ENCODE assay signal across 14 mouse cellular contexts in genomic region chr13:41561024-41561423, GRCm38 (mm10).
"Had no signal": no experiment of that assay in that cellular context is flagged by ENCODE, and none has a peak within 500 bp of the region (broad histone marks: within the 10 kb centered on the region; RNA-seq: fewer than 3 reads in every experiment).

No protein-coding gene starts in this region.

- DNase-seq: lung, adult 18-20 months; lung, embryonic 14.5 days; lung, postnatal 10 days; lung, postnatal 4 days; midbrain, embryonic 14.5 days; retina, postnatal 1 day; right cerebral cortex, adult 18-20 months; right cerebral cortex, postnatal 25 days; right cerebral cortex, postnatal 4 days; spleen, adult 18-20 months; thymus, adult 18-20 months; thymus, postnatal 14 days; thymus, postnatal 36 days had no signal

- ATAC-seq: midbrain, embryonic 16.5 days had no signal
